Mouse (Mus musculus): Measurements from ENCODE around the gene Dgkq.

GRCm38 (mm10) chr5:108671757-108672156, 2.3 kb upstream of the Dgkq start:
- no peak for TF ChIP-seq CTCF (IDR thresholded peaks at IDR 0.05; ENCODE audit: extremely low read depth, insufficient read depth, low read length)
- TF ChIP-seq POLR2A (IDR thresholded peaks at IDR 0.05; ENCODE audit: extremely low read depth, insufficient read depth, low read length) = no peak

Measured in cortical plate, adult 2 months (tissue).